Mouse (Mus musculus) MEL (cell line): Measurements from ENCODE around the gene Krtap26-1.

ENCODE experiments used
- MAFK ChIP-seq: IDR thresholded peaks from 2 replicates; pipeline ENCODE4 v1.6.1; 2011; ENCODE audit warnings: low read depth, mild to moderate bottlenecking, low read length, improper control_type of control experiment, borderline replicate concordance
- MAX ChIP-seq: IDR thresholded peaks from 2 replicates; pipeline ENCODE4 v1.6.1; 2011; ENCODE audit warnings: low read length, improper control_type of control experiment
- MYC ChIP-seq: IDR thresholded peaks from 2 replicates; pipeline ENCODE4 v1.6.1; 2011; ENCODE audit warnings: low read depth, mild to moderate bottlenecking, low read length, improper control_type of control experiment, moderate library complexity
- POLR2A ChIP-seq, 2 experiments: IDR thresholded peaks; 2 replicates each; pipeline ENCODE4 v1.6.1; 2011 to 2012; ENCODE audit warnings: low read length in 2 of 2, mild to moderate bottlenecking in 2 of 2, control low read depth in 1 of 2, improper control_type of control experiment in 1 of 2, low read depth in 1 of 2, moderate library complexity in 1 of 2; ENCODE audit not compliant: control insufficient read depth in 1 of 2, insufficient read depth in 1 of 2, poor library complexity in 1 of 2
- ZNF384 ChIP-seq: IDR thresholded peaks from 2 replicates; pipeline ENCODE4 v1.6.1; 2012; ENCODE audit warnings: low read depth, mild to moderate bottlenecking, inconsistent platforms, low read length, improper control_type of control experiment

DNA sequence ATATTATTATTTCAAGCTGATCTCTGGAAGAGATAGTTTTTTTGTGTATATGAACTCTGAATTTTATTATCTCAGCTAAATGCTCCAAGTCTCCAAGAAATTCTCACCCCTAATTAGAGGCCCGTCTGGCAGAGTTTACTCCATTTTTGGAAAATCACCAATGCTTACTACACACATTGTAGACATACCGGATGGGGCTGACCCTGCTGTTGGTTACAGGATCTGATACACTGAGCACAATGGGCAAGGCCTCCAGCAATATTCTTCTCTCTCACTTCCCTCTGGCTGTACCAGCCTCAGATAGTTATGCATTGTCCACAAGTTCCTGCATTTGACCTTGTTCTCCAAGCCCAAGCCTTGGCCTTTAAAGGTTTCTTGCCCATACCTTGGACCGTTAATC, 7.5 kb downstream of the Krtap26-1 start:
- TF ChIP-seq ZNF384: no peak
- no peak for TF ChIP-seq MAX
- no peak for TF ChIP-seq MAFK
- TF ChIP-seq MYC: no peak
- TF ChIP-seq POLR2A (IDR thresholded peaks at IDR 0.05; ENCODE audit: control insufficient read depth in 1 of 2, insufficient read depth in 1 of 2, low read depth in 1 of 2, low read length in 2 of 2, poor library complexity in 1 of 2): no peak
